Mouse (Mus musculus): ENCODE data around the gene Krt23. TPM values are rescaled to one million over a fixed set of nuclear protein-coding genes. Genes with fewer than 3 reads are reported as not detected.

Gene Krt23
- 0.15 TPM in 1 of 2 replicates, not detected in the other for polyA plus RNA-seq (2012; rRNA removed)

DNA sequence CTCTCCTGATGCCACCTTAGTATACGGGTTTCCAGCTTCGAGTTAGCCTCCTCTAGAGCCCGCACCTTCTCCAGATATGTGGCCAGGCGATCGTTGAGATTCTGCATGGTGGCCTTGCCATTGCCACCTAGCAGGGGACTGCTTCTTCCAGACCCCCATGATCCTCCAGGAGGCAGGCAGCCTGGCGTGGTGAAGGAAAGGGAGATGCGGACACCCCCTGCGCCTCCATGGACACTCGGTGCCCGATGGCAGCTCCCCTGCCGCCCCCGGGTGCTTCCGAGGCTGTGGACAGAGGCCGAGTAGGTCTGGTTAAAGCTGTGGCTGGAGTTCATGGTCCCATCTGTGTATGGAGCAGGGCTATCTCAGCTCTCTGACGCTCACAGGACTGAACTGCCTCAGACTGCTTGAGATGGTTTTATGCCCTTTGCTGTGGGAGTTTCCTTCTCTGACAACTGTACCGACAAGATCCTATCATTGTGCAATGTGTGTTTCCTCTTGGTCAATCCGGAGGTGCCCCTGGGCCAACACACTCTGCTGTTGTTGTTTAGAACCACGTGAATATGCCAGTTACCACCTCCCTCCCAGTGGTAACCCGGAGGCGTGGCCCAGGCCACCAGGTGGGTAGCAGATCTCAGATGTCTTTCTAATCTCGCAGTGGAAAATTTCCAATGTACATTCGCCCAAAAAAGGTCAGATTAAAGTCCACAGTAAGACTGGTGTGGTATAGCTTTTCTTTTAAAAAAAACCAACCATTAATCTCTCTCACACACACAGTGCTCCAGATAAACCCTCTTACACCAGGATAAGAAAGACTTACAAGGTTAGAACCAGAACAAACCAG lies at the start of gene Krt23:
Gene Krt23, minus strand, starts transcription at position 405 of the 841 bp plus-strand sequence.
- DNase-seq (ENCODE audit: extremely low spot score in 1 of 2, low spot score in 1 of 2), result no peak

DNA sequence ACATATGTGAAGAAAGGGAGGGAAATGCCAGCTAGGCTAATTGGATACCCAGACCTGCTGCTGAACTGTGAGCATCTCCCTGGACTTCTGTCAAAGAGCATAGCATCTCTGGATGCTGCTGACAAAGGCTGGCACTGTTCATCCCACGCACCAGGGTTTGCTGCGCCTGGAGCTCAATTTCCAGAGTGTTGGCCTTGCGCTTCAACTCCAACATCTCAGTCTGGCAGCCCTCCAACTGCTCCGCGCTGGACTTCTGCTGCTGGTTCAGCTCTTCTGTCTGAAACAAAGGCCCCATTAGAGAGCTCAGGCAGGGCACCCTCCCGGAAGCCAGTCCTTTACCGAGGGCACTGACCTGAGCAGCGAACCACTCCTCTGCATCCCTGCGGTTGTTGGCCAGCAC lies 46.8 kb upstream of the Krt23 start:
- peak in 1 of 2 experiments; percentile 59 for DNase-seq (ENCODE audit: extremely low spot score in 1 of 2, low spot score in 1 of 2)

DNA sequence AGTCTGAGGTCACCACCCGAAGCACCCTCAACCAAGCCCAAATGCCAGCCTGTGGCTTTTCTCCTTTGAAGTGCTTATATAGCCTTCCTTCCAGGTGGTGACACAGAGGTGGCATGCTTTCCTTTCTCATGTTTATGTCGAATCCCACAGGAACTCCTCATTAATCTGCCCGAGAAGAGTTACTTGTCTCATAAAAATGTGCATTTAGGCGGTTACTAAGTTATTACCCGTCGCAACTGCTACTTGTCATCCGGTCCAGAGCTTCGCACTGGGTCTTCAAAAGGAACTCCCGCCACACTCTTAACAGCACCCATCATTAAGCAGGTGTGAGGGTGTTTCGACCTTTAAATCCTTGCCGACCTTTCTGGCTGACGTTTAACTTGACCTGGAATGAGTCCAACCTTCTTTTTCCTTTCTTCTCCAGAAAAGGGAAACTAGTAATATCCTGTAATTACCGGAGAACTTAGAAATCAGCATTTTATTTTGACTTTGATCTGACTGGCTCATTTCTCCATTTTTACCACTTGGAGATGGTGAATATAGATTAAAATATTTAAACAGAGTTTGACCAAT lies 28.4 kb upstream of the Krt23 start, which contains the start of gene Krt39:
Gene Krt39, minus strand, starts transcription at position 51 of the 573 bp plus-strand sequence.
- no peak for DNase-seq (ENCODE audit: extremely low spot score in 1 of 2, low spot score in 1 of 2)

GRCm38 (mm10) chr11:99514098-99514497 lies 21.2 kb upstream of the Krt23 start:
- DNase-seq (ENCODE audit: extremely low spot score in 1 of 2, low spot score in 1 of 2), result no peak

GRCm38 (mm10) chr11:99500095-99500805 lies 7.3 kb upstream of the Krt23 start:
- DNase-seq (ENCODE audit: extremely low spot score in 1 of 2, low spot score in 1 of 2), result no peak

- DNase-seq (ENCODE audit: extremely low spot score in 1 of 2, low spot score in 1 of 2), result no peak
Observed at GRCm38 (mm10) chr11:99496460-99496859, 3.5 kb upstream of the Krt23 start.

DNA sequence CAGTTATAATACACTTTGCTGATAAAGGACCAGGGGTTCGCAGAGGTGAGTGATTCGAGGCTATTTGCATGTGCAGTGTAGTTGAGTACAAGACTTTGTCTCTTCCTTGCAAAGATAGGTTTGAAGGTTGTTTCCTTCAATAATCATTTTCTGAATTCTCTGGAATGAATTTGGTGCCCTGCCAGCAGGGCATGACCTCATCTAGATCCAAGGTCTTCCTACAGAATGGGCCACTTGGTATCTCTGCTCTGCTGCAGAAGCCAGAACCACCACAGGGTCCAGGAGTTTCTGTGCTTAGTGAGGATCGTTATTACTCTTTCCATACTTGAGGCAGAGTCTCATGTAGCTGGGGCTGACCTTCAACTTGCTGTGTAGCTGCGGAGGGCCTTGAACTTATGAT lies 1.8 kb upstream of the Krt23 start:
- DNase-seq (ENCODE audit: extremely low spot score in 1 of 2, low spot score in 1 of 2), result no peak

GRCm38 (mm10) chr11:99493574-99493850 lies 575 bp upstream of the Krt23 start:
- DNase-seq (ENCODE audit: extremely low spot score in 1 of 2, low spot score in 1 of 2), result no peak

- DNase-seq (ENCODE audit: extremely low spot score in 1 of 2, low spot score in 1 of 2), result no peak
Observed at GRCm38 (mm10) chr11:99491040-99491439, 1.9 kb downstream of the Krt23 start.

DNA sequence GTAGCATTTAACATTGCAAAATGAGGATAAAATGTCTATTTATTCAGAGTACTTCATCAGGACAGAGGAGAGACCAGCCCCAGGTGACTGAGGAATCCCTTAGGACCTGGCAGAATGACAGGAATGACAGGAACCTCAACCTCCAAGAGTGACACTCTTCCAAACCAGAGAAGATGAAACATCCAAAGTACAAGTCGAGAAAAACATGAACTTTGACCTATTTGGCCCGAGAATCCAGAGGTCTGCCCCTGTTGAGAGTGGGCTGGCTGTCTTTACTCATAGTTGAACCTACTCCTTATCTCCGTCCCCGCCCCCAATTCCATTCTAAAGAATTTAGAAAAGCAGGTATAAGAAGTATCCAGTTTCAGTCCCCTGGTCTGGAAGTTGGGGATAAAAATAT lies 2.3 kb downstream of the Krt23 start:
- DNase-seq (ENCODE audit: extremely low spot score in 1 of 2, low spot score in 1 of 2), result no peak

DNA sequence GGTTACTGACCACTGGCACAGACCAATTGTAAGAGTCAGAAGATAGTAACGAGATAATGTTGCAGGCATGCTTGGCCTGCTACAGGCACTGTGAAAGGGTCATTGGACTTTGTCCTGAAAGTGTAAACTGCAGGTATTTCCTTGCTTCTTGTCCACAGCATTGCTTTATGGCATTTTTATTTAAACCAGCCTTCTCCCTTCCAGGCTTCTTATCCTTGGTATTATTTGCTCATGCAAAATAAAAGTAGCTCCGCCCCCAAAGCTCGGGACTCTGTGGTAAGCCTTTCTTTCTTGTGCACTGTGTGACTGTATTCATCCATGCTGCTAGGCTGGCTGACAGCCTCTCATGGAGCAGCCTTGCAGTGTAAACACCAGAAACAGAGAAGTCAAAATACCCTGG lies 3.7 kb downstream of the Krt23 start:
- no peak for DNase-seq (ENCODE audit: extremely low spot score in 1 of 2, low spot score in 1 of 2)

- DNase-seq (ENCODE audit: extremely low spot score in 1 of 2, low spot score in 1 of 2), result no peak
Observed at GRCm38 (mm10) chr11:99474981-99475380, 18.0 kb downstream of the Krt23 start.

- DNase-seq (ENCODE audit: extremely low spot score in 1 of 2, low spot score in 1 of 2), result no peak
Observed at GRCm38 (mm10) chr11:99473433-99473832, 19.5 kb downstream of the Krt23 start.

- DNase-seq (ENCODE audit: extremely low spot score in 1 of 2, low spot score in 1 of 2), result peak in 1 of 2 experiments; percentile 37
Observed at GRCm38 (mm10) chr11:99472405-99472804, 20.5 kb downstream of the Krt23 start.

GRCm38 (mm10) chr11:99471946-99472345 lies 21.0 kb downstream of the Krt23 start:
- DNase-seq (ENCODE audit: extremely low spot score in 1 of 2, low spot score in 1 of 2), result no peak

GRCm38 (mm10) chr11:99469228-99469627 lies 23.7 kb downstream of the Krt23 start:
- DNase-seq (ENCODE audit: extremely low spot score in 1 of 2, low spot score in 1 of 2), result no peak

DNA sequence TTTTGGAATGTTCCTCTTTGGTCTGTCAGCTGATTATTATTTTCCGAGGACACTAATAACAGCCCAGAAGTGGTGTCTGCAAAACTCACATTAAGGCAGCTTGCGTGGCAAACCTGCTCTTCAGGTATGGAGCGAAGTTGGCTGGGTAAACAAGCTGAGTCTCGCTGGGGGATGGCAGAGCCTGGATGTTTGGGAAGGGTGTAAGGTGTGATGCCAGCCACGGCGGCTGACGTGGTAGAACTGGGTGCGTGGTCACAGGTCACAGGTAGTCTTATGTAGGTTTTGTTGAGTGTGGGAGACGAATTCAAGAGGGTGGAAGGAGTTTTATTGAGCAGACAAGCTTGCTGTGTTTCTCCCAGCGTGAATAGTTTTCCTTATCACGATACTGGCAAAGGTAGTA lies 24.4 kb downstream of the Krt23 start:
- no peak for DNase-seq (ENCODE audit: extremely low spot score in 1 of 2, low spot score in 1 of 2)

DNA sequence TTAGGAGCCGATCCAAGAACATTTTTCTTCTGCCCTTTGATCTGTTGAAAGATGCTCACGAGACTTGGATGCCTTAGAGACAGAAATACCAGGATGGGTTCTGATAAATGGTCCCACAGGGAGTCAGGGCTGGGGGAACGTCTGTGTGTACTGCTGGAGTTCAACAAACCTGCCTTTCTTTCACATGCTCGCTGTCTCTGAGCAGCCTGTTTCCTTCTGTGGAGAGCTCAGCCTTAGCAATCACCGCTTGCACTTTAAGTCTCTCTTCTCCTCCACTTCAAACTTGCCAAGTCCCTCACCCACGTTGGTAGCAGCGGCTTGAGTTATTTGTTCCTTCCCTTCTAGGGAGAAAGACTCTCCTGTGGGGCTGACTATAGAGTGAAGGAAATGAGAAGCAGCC lies 26.6 kb downstream of the Krt23 start:
- DNase-seq (ENCODE audit: extremely low spot score in 1 of 2, low spot score in 1 of 2), result peak in 1 of 2 experiments; percentile 69

GRCm38 (mm10) chr11:99464836-99465235 lies 28.1 kb downstream of the Krt23 start:
- peak; percentile 52 to 95 for DNase-seq (ENCODE audit: extremely low spot score in 1 of 2, low spot score in 1 of 2)

DNA sequence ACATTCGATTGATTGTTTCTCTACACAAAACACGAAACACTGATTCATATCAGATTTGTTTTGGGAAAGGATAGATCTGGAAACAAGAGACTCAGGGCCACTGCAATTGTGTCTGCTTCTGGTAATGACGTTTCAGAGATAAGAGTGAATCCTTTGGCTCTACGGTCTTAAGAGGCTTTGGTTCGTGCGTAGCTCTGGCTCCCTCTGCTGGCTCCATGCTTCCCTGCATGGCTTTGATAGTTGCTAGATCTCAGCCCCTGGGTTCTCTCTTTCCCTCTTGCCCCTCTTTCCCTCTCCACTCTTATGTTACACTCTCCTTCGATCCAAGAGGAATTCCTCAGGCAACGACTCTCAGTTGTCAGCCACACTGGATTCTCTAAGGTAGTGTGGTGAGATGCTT lies 29.8 kb downstream of the Krt23 start:
- DNase-seq (ENCODE audit: extremely low spot score in 1 of 2, low spot score in 1 of 2), result peak; percentile 28 to 89

DNA sequence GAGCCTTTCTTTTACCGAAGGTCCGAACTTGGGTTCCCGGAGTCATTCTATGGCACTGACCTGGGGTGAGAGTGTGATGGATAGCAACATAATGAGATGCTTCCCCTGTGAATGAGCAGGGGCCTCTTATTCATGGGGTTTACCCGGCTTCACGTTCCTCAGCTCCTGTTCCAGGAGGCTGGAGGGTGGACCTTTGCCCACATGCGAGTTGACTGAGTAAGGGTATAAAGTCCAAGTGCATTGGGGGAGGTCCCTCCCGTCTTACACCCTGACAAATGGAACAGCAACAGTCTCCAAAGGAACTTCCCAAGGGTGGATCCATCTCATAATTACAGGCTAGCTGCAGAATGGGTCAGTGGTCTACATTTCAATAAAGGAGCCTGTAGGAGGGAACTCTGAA lies 31.2 kb downstream of the Krt23 start:
- no peak for DNase-seq (ENCODE audit: extremely low spot score in 1 of 2, low spot score in 1 of 2)

DNA sequence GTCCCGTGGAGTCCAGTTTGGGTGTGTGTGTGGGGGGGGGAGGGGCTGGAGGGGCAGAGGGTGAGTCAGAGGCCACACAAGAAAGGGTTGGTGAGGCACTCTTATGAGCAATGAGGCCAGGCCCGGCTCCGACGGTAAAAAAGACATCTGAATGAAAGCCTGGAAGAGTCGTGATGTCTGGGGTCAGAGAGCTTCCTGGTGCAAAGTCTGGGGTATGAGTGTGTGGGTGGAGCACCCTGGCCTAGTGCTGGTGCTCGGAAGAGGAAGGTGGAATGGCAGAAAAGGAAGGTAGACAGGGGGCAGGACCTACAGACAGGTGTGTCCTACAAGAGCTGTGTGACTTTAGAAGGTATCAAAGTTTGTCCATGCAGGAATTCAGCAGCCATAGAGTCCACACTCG lies 34.0 kb downstream of the Krt23 start:
- no peak for DNase-seq (ENCODE audit: extremely low spot score in 1 of 2, low spot score in 1 of 2)

Measured in frontal cortex, adult 2 months (tissue).